Mouse (Mus musculus) CH12.LX (cell line): ENCODE data around the gene Dusp16.

ENCODE experiments used
- CTCF ChIP-seq, 2 experiments: IDR thresholded peaks in 1 of 2; conservative IDR thresholded peaks in 1 of 2; 2 replicates each; pipeline ENCODE4 v1.5.1; 2011 to 2012; ENCODE audit warnings: low read depth in 2 of 2, low read length in 2 of 2, improper control_type of control experiment in 1 of 2, inconsistent platforms in 1 of 2, mild to moderate bottlenecking in 1 of 2, moderate library complexity in 1 of 2
- POLR2AphosphoS2 ChIP-seq: IDR thresholded peaks from 2 replicates; pipeline ENCODE4 v1.6.1; 2011; ENCODE audit warnings: low read depth, low read length, improper control_type of control experiment
- RAD21 ChIP-seq: IDR thresholded peaks from 2 replicates; pipeline ENCODE4 v1.6.1; 2011; ENCODE audit warnings: low read depth, mild to moderate bottlenecking, low read length, improper control_type of control experiment, moderate library complexity
- ZKSCAN1 ChIP-seq: IDR thresholded peaks from 2 replicates; pipeline ENCODE4 v1.6.1; 2012; ENCODE audit warnings: low read depth, inconsistent platforms, low read length, improper control_type of control experiment, borderline replicate concordance

- no peak for TF ChIP-seq CTCF (conservative IDR thresholded peaks at IDR 0.05 in 1 of 2, IDR thresholded peaks at IDR 0.05 in 1 of 2; ENCODE audit: low read depth in 2 of 2, low read length in 2 of 2)
- no peak for TF ChIP-seq POLR2AphosphoS2
- no peak for TF ChIP-seq ZKSCAN1
- TF ChIP-seq RAD21: no peak
These were observed 18.5 kb downstream of the Dusp16 start for GRCm38 (mm10) chr6:134773961-134774360.
